Mouse (Mus musculus) intestine, embryonic 14.5 days (tissue): ENCODE data around the gene Etfdh. TPM values are rescaled to one million over a fixed set of nuclear protein-coding genes. Genes with fewer than 3 reads are reported as not detected.

Experiments
- ATAC-seq: fragments of 200-750 bp; cut with Nextera tagmentation; replicated peaks from 2 replicates; pipeline ENCODE4 v1.8.0; 2017; ENCODE audit warnings: low read depth, moderate number of reproducible peaks, moderate TSS enrichment, moderate library complexity; ENCODE audit not compliant: low FRiP score, low TSS enrichment
- DNase-seq: peaks from one replicate; pipeline ENCODE4 v3.0.0-alpha.2; 2018; ENCODE audit warnings: low spot score
- H3K27ac ChIP-seq: fragments of 300-500 bp; sonication (generic); 2 replicates; pipeline ENCODE4 v1.5.1; 2014; ENCODE audit warnings: low read depth, mild to moderate bottlenecking, control low read depth
- H3K27me3 ChIP-seq: fragments of 300-500 bp; sonication (generic); replicated peaks from 2 replicates; pipeline ENCODE4 v1.6.1; 2014; ENCODE audit warnings: low read length, control low read depth; ENCODE audit not compliant: control insufficient read depth, insufficient read depth
- H3K36me3 ChIP-seq: fragments of 300-500 bp; sonication (generic); 2 replicates; pipeline ENCODE4 v1.6.1; 2014; ENCODE audit warnings: low read length, control low read depth; ENCODE audit not compliant: control insufficient read depth, insufficient read depth
- H3K4me1 ChIP-seq: fragments of 300-500 bp; sonication (generic); replicated peaks from 2 replicates; pipeline ENCODE4 v1.6.1; 2014; ENCODE audit warnings: low read length, control low read depth, mixed read lengths; ENCODE audit not compliant: control insufficient read depth, insufficient read depth
- H3K4me2 ChIP-seq: fragments of 300-500 bp; sonication (generic); 2 replicates; pipeline ENCODE4 v1.6.1; 2014; ENCODE audit warnings: low read length
- H3K4me3 ChIP-seq: fragments of 300-500 bp; sonication (generic); 2 replicates; pipeline ENCODE4 v1.5.1; 2014; ENCODE audit warnings: low read depth, low read length, control low read depth, mixed read lengths
- H3K9ac ChIP-seq: fragments of 300-500 bp; sonication (generic); 2 replicates; pipeline ENCODE4 v1.6.1; 2014; ENCODE audit warnings: mild to moderate bottlenecking, low read length
- H3K9me3 ChIP-seq: fragments of 300-500 bp; sonication (generic); 2 replicates; pipeline ENCODE4 v1.6.1; 2016; ENCODE audit warnings: low read length, control low read depth; ENCODE audit not compliant: control insufficient read depth
- WGBS: fragments of 180-500 bp; shearing (Covaris S2); extraction: QIAGEN DNeasy Blood & Tissue Kit; methylation state at CpG from one replicate; pipeline ENCODE4 v1.1.7; 2014; 5-methylcytosine and 5-hydroxymethylcytosine counted together
- polyA plus RNA-seq: library from polyadenylated mRNA; unstranded; fragments of >200 nt; fragmentation: Nextera tagmentation; extraction: Ambion mirVana; gene quantifications from 2 replicates; pipeline ENCODE4 v1.2.1, GENCODE M21; 2014

Etfdh gene
- polyA plus RNA-seq, 1 experiment from 2014 or later: 60.8 TPM

DNA sequence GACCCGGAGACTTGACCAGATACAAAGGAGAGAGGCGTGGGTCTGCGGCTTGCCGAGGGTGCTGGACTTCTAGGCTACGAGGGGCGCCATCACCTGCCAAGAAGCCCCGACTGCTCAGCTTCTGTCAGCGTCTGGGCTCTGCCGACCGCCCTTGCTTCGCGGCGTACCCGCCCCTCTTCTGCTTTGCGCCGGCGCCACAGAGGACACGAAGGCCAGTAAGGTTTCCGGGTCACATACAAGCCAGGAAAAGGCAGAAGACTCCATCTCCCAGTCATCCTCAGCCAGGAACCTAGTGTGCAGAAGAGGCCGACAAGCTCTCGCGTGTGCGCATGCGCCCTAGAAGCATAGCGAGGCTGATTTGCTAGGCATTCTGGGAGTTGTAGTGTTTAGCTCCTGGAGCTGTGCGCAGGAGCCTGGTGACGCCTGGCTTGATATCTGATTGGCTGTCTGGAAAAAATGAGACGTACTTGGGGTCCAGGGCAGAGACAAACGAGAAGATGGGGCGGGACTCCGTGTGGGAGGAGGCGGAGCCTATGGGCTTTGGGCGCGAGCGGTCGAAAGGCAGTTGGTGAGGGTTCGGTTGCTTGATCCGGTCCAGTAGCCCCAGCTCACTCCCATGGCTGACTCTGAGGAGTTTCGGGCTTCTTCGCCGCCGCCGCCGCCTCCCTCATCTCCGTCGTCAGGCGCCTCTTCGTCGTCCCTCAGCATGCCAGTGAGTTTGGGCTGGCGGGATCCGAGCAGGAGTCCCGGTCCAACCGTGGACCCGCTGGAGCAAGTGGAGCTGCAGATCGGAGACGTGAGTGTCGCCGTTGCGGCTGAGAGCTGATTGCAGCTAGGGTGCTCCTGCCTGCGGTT is 512 bp downstream of the Etfdh start, which contains the start of gene 4930579G24Rik:
Gene 4930579G24Rik, plus strand, starts transcription at position 519 of the 855 bp plus-strand sequence.
- Histone ChIP-seq H3K36me3 (peaks cover 21% of the 10 kb centered on the region), H3K27ac (peak within 1 kb of the TSS; percentile 77), H3K4me1 (peaks cover 2% of the 10 kb centered on the region; the same call in 1 of the 2 replicates), H3K4me2 (peak within 1 kb of the TSS; percentile 78), H3K9ac (peak within 1 kb of the TSS; percentile 83), H3K4me3 (peak within 1 kb of the TSS; percentile 80), H3K9me3 (0 out of 2 replicates have a peak, but pooled peaks cover 2% of the 10 kb centered on the region), H3K27me3 (no peaks in the 10 kb centered on the region)
- peak; percentile 99 for ATAC-seq
- DNase-seq: peak; percentile 94
- WGBS: under 1% methylated on average over 60 of the region's 60 CpGs

DNA sequence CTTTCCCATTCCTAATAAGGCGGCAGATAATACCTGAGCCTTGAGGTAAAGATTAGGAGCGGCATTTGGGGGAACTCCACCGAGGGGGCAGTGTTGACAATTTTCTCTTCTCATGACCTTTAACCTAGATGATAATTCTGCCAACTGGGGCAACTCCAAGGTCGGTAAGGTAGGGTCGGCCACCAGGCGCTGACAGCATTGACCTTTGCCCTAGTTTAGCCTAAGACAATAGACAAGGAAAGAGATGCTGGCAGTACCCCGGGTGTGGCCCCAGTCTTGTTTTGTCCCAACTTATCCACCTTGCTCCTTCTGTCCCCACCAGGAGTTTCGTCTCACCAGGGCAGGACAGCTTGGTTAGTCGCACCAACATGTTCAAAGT is 1.1 kb downstream of the Etfdh start:
- Histone ChIP-seq H3K36me3 (peaks cover 18% of the 10 kb centered on the region), H3K9ac (peak overlapping the region; percentile 53), H3K4me2 (peak overlapping the region; percentile 78), H3K27me3 (no peaks in the 10 kb centered on the region), H3K4me1 (peaks cover 2% of the 10 kb centered on the region; the same call in 1 of the 2 replicates), H3K9me3 (0 out of 2 replicates have a peak, but pooled peaks cover 2% of the 10 kb centered on the region), H3K27ac (peak overlapping the region; percentile 65), H3K4me3 (peak overlapping the region; percentile 80)
- WGBS: 0% methylated on average over 9 of the region's 9 CpGs
- DNase-seq (no peak), ATAC-seq (no peak; the same call in none of the 2 replicates)

DNA sequence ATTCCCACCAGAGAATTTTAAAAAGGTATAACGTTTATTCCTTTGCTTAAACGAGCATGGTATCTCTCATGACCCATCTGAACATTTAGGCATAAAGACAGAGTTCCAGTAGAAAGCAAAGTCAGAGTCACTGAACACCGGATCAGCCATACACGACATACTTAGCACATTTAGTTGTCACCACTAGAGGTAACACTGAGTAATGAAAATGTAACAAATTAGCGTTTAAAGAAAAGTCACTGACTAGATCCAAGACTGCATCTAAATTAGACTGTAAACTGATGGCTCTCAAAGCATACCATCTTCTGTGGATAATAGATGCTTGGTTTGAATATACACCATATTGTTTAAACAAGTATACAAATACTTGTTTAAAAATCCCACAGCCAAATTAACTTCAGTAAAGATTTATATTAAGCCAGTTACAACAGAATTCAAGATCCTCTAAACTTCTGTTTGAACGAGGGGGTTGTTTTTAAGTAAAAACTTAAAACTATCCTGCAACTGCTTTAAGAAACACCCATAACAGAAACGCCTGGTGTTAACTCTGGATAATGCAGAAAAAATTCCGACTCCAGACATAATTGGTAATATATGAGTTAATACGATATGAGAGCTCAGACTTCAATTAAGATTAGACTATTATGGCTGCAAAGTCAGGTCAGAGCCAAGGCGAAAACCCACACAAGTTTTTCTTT is 1.7 kb downstream of the Etfdh start:
- no peak for ATAC-seq
- no peak for DNase-seq
- peaks cover 2% of the 10 kb centered on the region; the same call in 1 of the 2 replicates for H3K4me1 ChIP-seq
- peak overlapping the region; percentile 78 for H3K4me2 ChIP-seq
- WGBS: 28% methylated on average over 10 of the region's 10 CpGs
- peak overlapping the region; percentile 65; the same call in 1 of the 2 replicates for H3K27ac ChIP-seq
- H3K4me3 ChIP-seq: peak overlapping the region; percentile 80
- H3K27me3 ChIP-seq: no peaks in the 10 kb centered on the region
- 0 out of 2 replicates have a peak, but pooled peaks cover 2% of the 10 kb centered on the region for H3K9me3 ChIP-seq
- peaks cover 22% of the 10 kb centered on the region for H3K36me3 ChIP-seq
- H3K9ac ChIP-seq: peak overlapping the region; percentile 53

DNA sequence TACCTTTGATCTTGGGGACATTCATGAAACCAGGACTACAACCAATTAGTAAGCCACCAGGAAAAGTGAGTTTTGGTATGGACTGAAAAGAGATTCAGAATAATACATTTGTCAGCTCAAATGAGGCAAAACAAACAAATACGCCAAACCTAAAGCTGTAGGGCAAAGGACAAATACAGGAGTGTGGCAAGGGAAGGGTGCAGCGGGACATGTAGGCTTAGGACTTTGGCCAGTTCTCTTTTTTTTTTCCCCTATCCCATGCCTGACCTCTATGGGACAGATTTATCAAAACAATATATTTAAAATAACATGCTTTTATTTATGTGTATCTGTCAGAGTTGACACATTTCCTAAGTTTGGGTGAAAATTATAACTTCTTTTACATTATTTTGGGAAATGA is 19.4 kb downstream of the Etfdh start:
- 94% methylated on average over 2 of the region's 2 CpGs for WGBS
- no peak overlapping the region for H3K9ac ChIP-seq
- no peaks in the 10 kb centered on the region for H3K9me3 ChIP-seq
- no peak overlapping the region for H3K4me2 ChIP-seq
- H3K36me3 ChIP-seq: peaks cover 67% of the 10 kb centered on the region
- no peak for ATAC-seq
- no peaks in the 10 kb centered on the region for H3K4me1 ChIP-seq
- H3K27ac ChIP-seq: no peak overlapping the region
- no peak overlapping the region for H3K4me3 ChIP-seq
- H3K27me3 ChIP-seq: no peaks in the 10 kb centered on the region
- no peak for DNase-seq

DNA sequence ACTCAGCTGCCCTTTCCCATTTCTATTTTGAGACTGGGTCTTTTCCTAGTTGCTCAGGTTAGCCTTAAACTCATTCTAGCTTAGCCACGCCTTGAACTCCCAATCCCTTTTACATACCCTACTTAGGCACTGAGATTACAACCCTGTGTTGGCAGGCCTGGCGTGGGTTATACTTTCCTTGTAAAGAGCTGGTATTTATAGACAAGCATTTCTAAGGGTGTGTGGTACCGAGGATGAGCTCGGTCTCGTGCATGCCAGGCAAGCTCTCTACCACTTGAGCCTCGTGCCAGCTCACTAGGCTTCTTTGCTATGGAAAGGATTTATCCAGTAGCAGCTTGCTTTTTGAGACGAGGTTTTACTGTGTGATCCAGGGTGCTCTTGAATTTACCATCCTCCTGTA is 33.8 kb downstream of the Etfdh start:
- Histone ChIP-seq H3K9me3 (no peaks in the 10 kb centered on the region), H3K27ac (no peak overlapping the region), H3K4me3 (no peak overlapping the region), H3K4me1 (peaks cover 10% of the 10 kb centered on the region; the same call in 1 of the 2 replicates), H3K36me3 (peaks cover 69% of the 10 kb centered on the region), H3K27me3 (no peaks in the 10 kb centered on the region), H3K4me2 (no peak overlapping the region), H3K9ac (no peak overlapping the region)
- DNase-seq (no peak), ATAC-seq (no peak)
- WGBS: 93% methylated on average over 7 of the region's 7 CpGs

GRCm38 (mm10) chr3:79591793-79592471 is 37.4 kb downstream of the Etfdh start:
- Histone ChIP-seq H3K27me3 (no peaks in the 10 kb centered on the region), H3K4me2 (peak overlapping the region; percentile 86), H3K4me3 (peak overlapping the region; percentile 92), H3K27ac (peak overlapping the region; percentile 85), H3K9ac (peak overlapping the region; percentile 94), H3K9me3 (no peaks in the 10 kb centered on the region), H3K36me3 (peaks cover 36% of the 10 kb centered on the region), H3K4me1 (peaks cover 10% of the 10 kb centered on the region; the same call in 1 of the 2 replicates)
- ATAC-seq (no peak), DNase-seq (no peak)
- 4% methylated on average over 15 of the region's 15 CpGs for WGBS

GRCm38 (mm10) chr3:79590863-79591792 is 38.2 kb downstream of the Etfdh start, which contains the start of gene Ppid:
TSS of gene Ppid (plus strand) at chr3:79591342.
- no peaks in the 10 kb centered on the region for H3K27me3 ChIP-seq
- H3K4me3 ChIP-seq: peak within 1 kb of the TSS; percentile 92
- 2% methylated on average over 63 of the region's 63 CpGs for WGBS
- ATAC-seq: peak; percentile 89
- H3K4me1 ChIP-seq: peaks cover 10% of the 10 kb centered on the region; the same call in 1 of the 2 replicates
- peak within 1 kb of the TSS; percentile 86 for H3K4me2 ChIP-seq
- H3K9me3 ChIP-seq: no peaks in the 10 kb centered on the region
- peak within 1 kb of the TSS; percentile 94 for H3K9ac ChIP-seq
- peaks cover 28% of the 10 kb centered on the region for H3K36me3 ChIP-seq
- peak within 1 kb of the TSS; percentile 85 for H3K27ac ChIP-seq
- peak; percentile 92 for DNase-seq
